Mouse (Mus musculus): ENCODE measurements at regions not wholly inside any gene's neighbourhood (a gene's known extent, or its start where the extent isn't known, plus 50 kb on each side); places are given as distances from the start of the nearest gene placed in this dataset.
A peak's percentile ranks its signal among the peaks of the same experiment; 100 is the strongest.

- Histone ChIP-seq H3K4me2 (ENCODE audit: low read depth) (no peak overlapping the region), H3K79me2 (ENCODE audit: control insufficient read depth, insufficient read depth) (no peaks in the 10 kb centered on the region), H3ac (ENCODE audit: control insufficient read depth, insufficient read length) (no peak overlapping the region), H3K4me3 (no peak overlapping the region), H3K36me3 (ENCODE audit: control insufficient read depth, insufficient read depth) (no peaks in the 10 kb centered on the region), H3K27me3 (ENCODE audit: control insufficient read depth, insufficient read depth, insufficient read length) (no peaks in the 10 kb centered on the region)
- no peak for TF ChIP-seq REST (IDR thresholded peaks at IDR 0.05; ENCODE audit: insufficient read depth, insufficient read length)
- TF ChIP-seq POLR2A (IDR thresholded peaks at IDR 0.05; ENCODE audit: insufficient read length, low read depth), result no peak
- TF ChIP-seq POLR2AphosphoS2 (IDR thresholded peaks at IDR 0.05; ENCODE audit: insufficient read length, low read depth), result no peak
- TF ChIP-seq TCF12 (IDR thresholded peaks at IDR 0.05; ENCODE audit: insufficient read depth, poor library complexity, severe bottlenecking), result no peak
- TF ChIP-seq CEBPB (IDR thresholded peaks at IDR 0.05; ENCODE audit: insufficient read depth, poor library complexity, severe bottlenecking), result no peak
- TF ChIP-seq MYOG (IDR thresholded peaks at IDR 0.05; ENCODE audit: control insufficient read depth in 1 of 3, insufficient read depth in 1 of 3, insufficient read length in 2 of 3, low read depth in 2 of 3), result no peak
- no peak for TF ChIP-seq SRF (IDR thresholded peaks at IDR 0.05; ENCODE audit: control insufficient read depth, insufficient read length, low read depth)
- TF ChIP-seq USF1 (IDR thresholded peaks at IDR 0.05; ENCODE audit: low read depth), result no peak
- no peak for TF ChIP-seq MYOD1 (IDR thresholded peaks at IDR 0.05; ENCODE audit: control insufficient read depth in 1 of 3, insufficient read length in 2 of 3, low read depth in 2 of 3)
- no peak for TF ChIP-seq MAX (IDR thresholded peaks at IDR 0.05; ENCODE audit: low read depth)
- TF ChIP-seq TCF3 (IDR thresholded peaks at IDR 0.05; ENCODE audit: insufficient read length, low read depth), result no peak
- TF ChIP-seq E2F4 (IDR thresholded peaks at IDR 0.05; ENCODE audit: insufficient read depth), result no peak
Observed at GRCm38 (mm10) chr3:38104418-38104817, 380.1 kb upstream of the Gm5148 start.

- no peaks in the 10 kb centered on the region for H3K36me3 ChIP-seq (ENCODE audit: control insufficient read depth, insufficient read depth)
- no peaks in the 10 kb centered on the region for H3K79me2 ChIP-seq (ENCODE audit: control insufficient read depth, insufficient read depth)
- no peaks in the 10 kb centered on the region for H3K27me3 ChIP-seq (ENCODE audit: control insufficient read depth, insufficient read depth, insufficient read length)
- TF ChIP-seq E2F4 (IDR thresholded peaks at IDR 0.05; ENCODE audit: insufficient read depth) (no peak), SRF (IDR thresholded peaks at IDR 0.05; ENCODE audit: control insufficient read depth, insufficient read length, low read depth) (no peak), REST (IDR thresholded peaks at IDR 0.05; ENCODE audit: insufficient read depth, insufficient read length) (no peak), USF1 (IDR thresholded peaks at IDR 0.05; ENCODE audit: low read depth) (no peak), MAX (IDR thresholded peaks at IDR 0.05; ENCODE audit: low read depth) (no peak), TCF12 (IDR thresholded peaks at IDR 0.05; ENCODE audit: insufficient read depth, poor library complexity, severe bottlenecking) (no peak), POLR2AphosphoS2 (IDR thresholded peaks at IDR 0.05; ENCODE audit: insufficient read length, low read depth) (no peak), POLR2A (IDR thresholded peaks at IDR 0.05; ENCODE audit: insufficient read length, low read depth) (no peak), MYOD1 (IDR thresholded peaks at IDR 0.05; ENCODE audit: control insufficient read depth in 1 of 3, insufficient read length in 2 of 3, low read depth in 2 of 3) (no peak), CEBPB (IDR thresholded peaks at IDR 0.05; ENCODE audit: insufficient read depth, poor library complexity, severe bottlenecking) (no peak), MYOG (IDR thresholded peaks at IDR 0.05; ENCODE audit: control insufficient read depth in 1 of 3, insufficient read depth in 1 of 3, insufficient read length in 2 of 3, low read depth in 2 of 3) (no peak), TCF3 (IDR thresholded peaks at IDR 0.05; ENCODE audit: insufficient read length, low read depth) (no peak)
- H3K4me3 ChIP-seq, result no peak overlapping the region
- no peak overlapping the region for H3K4me2 ChIP-seq (ENCODE audit: low read depth)
- H3ac ChIP-seq (ENCODE audit: control insufficient read depth, insufficient read length), result no peak overlapping the region
Observed at GRCm38 (mm10) chr3:38102985-38103384, 378.7 kb upstream of the Gm5148 start.

- no peaks in the 10 kb centered on the region for H3K79me2 ChIP-seq (ENCODE audit: control insufficient read depth, insufficient read depth)
- H3K4me2 ChIP-seq (ENCODE audit: low read depth), result no peak overlapping the region
- no peak overlapping the region for H3ac ChIP-seq (ENCODE audit: control insufficient read depth, insufficient read length)
- no peak overlapping the region for H3K4me3 ChIP-seq
- no peak for TF ChIP-seq SRF (IDR thresholded peaks at IDR 0.05; ENCODE audit: control insufficient read depth, insufficient read length, low read depth)
- no peak for TF ChIP-seq E2F4 (IDR thresholded peaks at IDR 0.05; ENCODE audit: insufficient read depth)
- no peak for TF ChIP-seq MYOD1 (IDR thresholded peaks at IDR 0.05; ENCODE audit: control insufficient read depth in 1 of 3, insufficient read length in 2 of 3, low read depth in 2 of 3)
- TF ChIP-seq TCF12 (IDR thresholded peaks at IDR 0.05; ENCODE audit: insufficient read depth, poor library complexity, severe bottlenecking), result no peak
- TF ChIP-seq TCF3 (IDR thresholded peaks at IDR 0.05; ENCODE audit: insufficient read length, low read depth), result no peak
- no peak for TF ChIP-seq REST (IDR thresholded peaks at IDR 0.05; ENCODE audit: insufficient read depth, insufficient read length)
- TF ChIP-seq USF1 (IDR thresholded peaks at IDR 0.05; ENCODE audit: low read depth), result no peak
- TF ChIP-seq POLR2A (IDR thresholded peaks at IDR 0.05; ENCODE audit: insufficient read length, low read depth), result no peak
- no peaks in the 10 kb centered on the region for H3K36me3 ChIP-seq (ENCODE audit: control insufficient read depth, insufficient read depth)
- no peaks in the 10 kb centered on the region for H3K27me3 ChIP-seq (ENCODE audit: control insufficient read depth, insufficient read depth, insufficient read length)
Observed at GRCm38 (mm10) chr3:38102181-38102580, 377.9 kb upstream of the Gm5148 start.

GRCm38 (mm10) chr3:38094370-38094979, 370.2 kb upstream of the Gm5148 start:
- H3K27me3 ChIP-seq (ENCODE audit: control insufficient read depth, insufficient read depth, insufficient read length), result no peaks in the 10 kb centered on the region
- no peak overlapping the region for H3ac ChIP-seq (ENCODE audit: control insufficient read depth, insufficient read length)
- no peak overlapping the region for H3K4me3 ChIP-seq
- TF ChIP-seq TCF3 (IDR thresholded peaks at IDR 0.05; ENCODE audit: insufficient read length, low read depth) (no peak), USF1 (IDR thresholded peaks at IDR 0.05; ENCODE audit: low read depth) (no peak)
- H3K79me2 ChIP-seq (ENCODE audit: control insufficient read depth, insufficient read depth), result no peaks in the 10 kb centered on the region
- H3K36me3 ChIP-seq (ENCODE audit: control insufficient read depth, insufficient read depth), result no peaks in the 10 kb centered on the region
- H3K4me2 ChIP-seq (ENCODE audit: low read depth), result no peak overlapping the region

- H3K27me3 ChIP-seq (ENCODE audit: control insufficient read depth, insufficient read depth, insufficient read length), result no peaks in the 10 kb centered on the region
- no peak overlapping the region for H3K4me3 ChIP-seq
- peak; percentile 30 for TF ChIP-seq TCF12 (IDR thresholded peaks at IDR 0.05; ENCODE audit: insufficient read depth, poor library complexity, severe bottlenecking)
- TF ChIP-seq CEBPB (IDR thresholded peaks at IDR 0.05; ENCODE audit: insufficient read depth, poor library complexity, severe bottlenecking), result no peak
- TF ChIP-seq POLR2AphosphoS2 (IDR thresholded peaks at IDR 0.05; ENCODE audit: insufficient read length, low read depth), result no peak
- no peak for TF ChIP-seq USF1 (IDR thresholded peaks at IDR 0.05; ENCODE audit: low read depth)
- peak; percentile 10 to 65 (median 60) for TF ChIP-seq MYOG (IDR thresholded peaks at IDR 0.05; ENCODE audit: control insufficient read depth in 1 of 3, insufficient read depth in 1 of 3, insufficient read length in 2 of 3, low read depth in 2 of 3)
- peak; percentile 46 to 87 (median 55) for TF ChIP-seq MYOD1 (IDR thresholded peaks at IDR 0.05; ENCODE audit: control insufficient read depth in 1 of 3, insufficient read length in 2 of 3, low read depth in 2 of 3)
- TF ChIP-seq MAX (IDR thresholded peaks at IDR 0.05; ENCODE audit: low read depth), result no peak
- H3ac ChIP-seq (ENCODE audit: control insufficient read depth, insufficient read length), result no peak overlapping the region
- H3K4me2 ChIP-seq (ENCODE audit: low read depth), result no peak overlapping the region
- H3K79me2 ChIP-seq (ENCODE audit: control insufficient read depth, insufficient read depth), result no peaks in the 10 kb centered on the region
- no peaks in the 10 kb centered on the region for H3K36me3 ChIP-seq (ENCODE audit: control insufficient read depth, insufficient read depth)
Observed at GRCm38 (mm10) chr3:38084548-38084947, 360.3 kb upstream of the Gm5148 start.

Data from myocyte (in vitro differentiated cells).